Mouse (Mus musculus): ENCODE measurements around the gene Celf5. TPM values are rescaled to one million over a fixed set of nuclear protein-coding genes. Genes with fewer than 3 reads are reported as not detected.

Celf5 gene
- total and polyA plus RNA-seq, 2 experiments from 2014 or later: 0.07 TPM; not detected in 1

DNA sequence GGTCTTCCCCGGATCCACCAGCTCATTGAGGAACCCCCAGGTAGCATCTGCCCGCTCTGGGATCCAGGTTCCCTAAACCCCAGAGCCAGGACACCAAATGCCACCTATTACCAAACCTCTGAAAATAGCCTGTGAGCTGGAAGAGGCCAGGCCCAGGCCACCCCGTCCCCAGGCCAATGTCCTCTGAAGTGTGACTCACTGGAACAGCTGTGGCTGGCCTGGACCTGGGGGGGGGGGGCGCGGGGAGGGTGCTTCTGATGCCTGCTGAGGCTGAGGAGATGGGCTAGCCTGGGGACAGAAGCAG is 60.8 kb downstream of the Celf5 start:
- Histone ChIP-seq H3K27ac (ENCODE audit: low read depth) (no peak overlapping the region), H3K4me3 (ENCODE audit: low read depth, low read length) (no peak overlapping the region), H3K9ac (replicated peaks; ENCODE audit: low read depth, low read length) (no peak overlapping the region), H3K27me3 (ENCODE audit: control insufficient read depth, insufficient read depth, low read length) (no peaks in the 10 kb centered on the region), H3K9me3 (replicated peaks; ENCODE audit: control insufficient read depth, low read length) (no peaks in the 10 kb centered on the region), H3K4me2 (ENCODE audit: low read depth, low read length) (no peak overlapping the region), H3K36me3 (replicated peaks; ENCODE audit: control insufficient read depth, insufficient read depth, low read length) (peaks cover 17% of the 10 kb centered on the region), H3K4me1 (ENCODE audit: control insufficient read depth, insufficient read depth) (peaks cover 50% of the 10 kb centered on the region)
- no peak for DNase-seq (ENCODE audit: low spot score)
- TF ChIP-seq CTCF (IDR thresholded peaks at IDR 0.05; ENCODE audit: low read depth) (no peak), EP300 (IDR thresholded peaks at IDR 0.05; ENCODE audit: low read depth) (no peak)
- no peak for ATAC-seq (ENCODE audit: insufficient read depth, low read depth)
- 70% methylated on average over 5 of the region's 5 CpGs for WGBS

DNA sequence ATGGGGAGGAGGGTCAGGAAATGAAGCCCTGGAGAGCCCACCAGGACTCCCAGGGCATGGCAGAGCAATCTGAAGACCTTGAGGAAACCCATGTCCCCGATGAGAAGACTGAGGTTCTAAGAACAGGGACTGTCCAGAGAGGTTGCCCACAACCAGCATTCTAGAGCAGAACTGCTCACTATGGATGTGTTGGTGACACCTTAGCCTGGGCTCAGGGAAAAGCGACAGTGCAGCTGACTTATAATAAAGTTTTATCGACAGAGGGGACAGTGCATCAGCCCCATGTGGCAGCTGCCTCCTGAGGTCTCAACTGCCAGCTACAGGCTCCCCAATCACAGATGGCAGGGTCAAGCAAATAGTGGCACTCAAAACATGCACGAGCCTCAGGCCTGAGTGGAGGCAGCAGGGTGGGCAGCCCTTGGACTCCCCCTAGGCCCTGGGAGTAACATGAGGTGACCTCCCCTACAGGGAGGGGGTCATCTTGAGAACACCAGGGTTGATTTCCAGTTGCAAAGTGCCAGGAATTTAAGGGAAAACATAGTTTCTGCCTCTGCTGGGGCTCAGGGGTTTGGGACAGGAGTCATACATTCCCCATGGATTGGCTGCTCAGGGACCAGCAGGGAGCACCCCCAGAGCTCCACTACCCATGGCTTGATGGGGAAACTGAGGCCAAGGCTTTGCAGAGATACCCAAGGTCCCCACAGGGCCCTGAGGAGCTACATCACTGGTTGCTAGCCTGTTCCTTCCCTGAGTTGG is 61.3 kb downstream of the Celf5 start:
- Histone ChIP-seq H3K9ac (replicated peaks; ENCODE audit: low read depth, low read length) (no peak overlapping the region), H3K4me3 (ENCODE audit: low read depth, low read length) (no peak overlapping the region), H3K27ac (ENCODE audit: low read depth) (peak overlapping the region; percentile 22; the same call in 1 of the 2 replicates), H3K27me3 (ENCODE audit: control insufficient read depth, insufficient read depth, low read length) (no peaks in the 10 kb centered on the region), H3K4me2 (ENCODE audit: low read depth, low read length) (no peak overlapping the region), H3K9me3 (replicated peaks; ENCODE audit: control insufficient read depth, low read length) (no peaks in the 10 kb centered on the region), H3K4me1 (ENCODE audit: control insufficient read depth, insufficient read depth) (peaks cover 56% of the 10 kb centered on the region), H3K36me3 (replicated peaks; ENCODE audit: control insufficient read depth, insufficient read depth, low read length) (peaks cover 17% of the 10 kb centered on the region)
- TF ChIP-seq CTCF (IDR thresholded peaks at IDR 0.05; ENCODE audit: low read depth) (no peak), EP300 (IDR thresholded peaks at IDR 0.05; ENCODE audit: low read depth) (no peak)
- 73% methylated on average over 4 of the region's 4 CpGs for WGBS
- DNase-seq (ENCODE audit: low spot score) (no peak), ATAC-seq (ENCODE audit: insufficient read depth, low read depth) (no peak)

DNA sequence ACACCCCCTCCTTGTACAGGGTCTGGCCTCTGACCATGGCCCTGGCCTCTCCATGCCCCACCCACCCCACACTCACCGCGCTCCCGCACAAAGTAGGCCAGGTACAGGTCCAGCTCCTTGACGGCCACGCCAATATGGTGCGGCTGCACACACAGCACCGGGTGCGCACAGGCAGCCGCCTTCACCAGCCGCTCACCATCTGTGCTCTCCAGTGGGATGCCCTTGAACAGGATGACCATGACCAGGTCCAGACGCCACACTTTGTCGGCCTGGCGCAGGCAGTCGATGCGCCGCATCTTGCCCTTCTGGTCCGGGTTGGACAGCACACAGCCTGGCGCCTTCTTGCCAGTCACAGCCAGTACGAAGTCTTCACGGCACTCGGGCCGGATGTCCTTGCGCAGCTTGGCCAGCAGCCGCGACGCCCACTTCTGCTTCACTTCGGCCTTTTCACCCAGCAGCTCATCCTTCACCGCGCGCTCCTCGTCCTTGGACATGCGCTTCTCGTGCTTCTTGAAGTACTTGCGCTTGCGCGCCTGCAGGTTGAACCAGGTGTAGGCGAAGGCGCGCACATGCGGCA is 62.2 kb downstream of the Celf5 start:
- Histone ChIP-seq H3K36me3 (replicated peaks; ENCODE audit: control insufficient read depth, insufficient read depth, low read length) (peaks cover 17% of the 10 kb centered on the region), H3K9ac (replicated peaks; ENCODE audit: low read depth, low read length) (no peak overlapping the region), H3K4me3 (ENCODE audit: low read depth, low read length) (no peak overlapping the region), H3K4me2 (ENCODE audit: low read depth, low read length) (no peak overlapping the region), H3K9me3 (replicated peaks; ENCODE audit: control insufficient read depth, low read length) (no peaks in the 10 kb centered on the region), H3K4me1 (ENCODE audit: control insufficient read depth, insufficient read depth) (peaks cover 58% of the 10 kb centered on the region), H3K27ac (ENCODE audit: low read depth) (no peak overlapping the region), H3K27me3 (ENCODE audit: control insufficient read depth, insufficient read depth, low read length) (no peaks in the 10 kb centered on the region)
- ATAC-seq (ENCODE audit: insufficient read depth, low read depth) (no peak), DNase-seq (ENCODE audit: low spot score) (no peak)
- 89% methylated on average over 40 of the region's 40 CpGs for WGBS
- no peak for TF ChIP-seq CTCF (IDR thresholded peaks at IDR 0.05; ENCODE audit: low read depth)
- TF ChIP-seq EP300 (IDR thresholded peaks at IDR 0.05; ENCODE audit: low read depth): no peak

DNA sequence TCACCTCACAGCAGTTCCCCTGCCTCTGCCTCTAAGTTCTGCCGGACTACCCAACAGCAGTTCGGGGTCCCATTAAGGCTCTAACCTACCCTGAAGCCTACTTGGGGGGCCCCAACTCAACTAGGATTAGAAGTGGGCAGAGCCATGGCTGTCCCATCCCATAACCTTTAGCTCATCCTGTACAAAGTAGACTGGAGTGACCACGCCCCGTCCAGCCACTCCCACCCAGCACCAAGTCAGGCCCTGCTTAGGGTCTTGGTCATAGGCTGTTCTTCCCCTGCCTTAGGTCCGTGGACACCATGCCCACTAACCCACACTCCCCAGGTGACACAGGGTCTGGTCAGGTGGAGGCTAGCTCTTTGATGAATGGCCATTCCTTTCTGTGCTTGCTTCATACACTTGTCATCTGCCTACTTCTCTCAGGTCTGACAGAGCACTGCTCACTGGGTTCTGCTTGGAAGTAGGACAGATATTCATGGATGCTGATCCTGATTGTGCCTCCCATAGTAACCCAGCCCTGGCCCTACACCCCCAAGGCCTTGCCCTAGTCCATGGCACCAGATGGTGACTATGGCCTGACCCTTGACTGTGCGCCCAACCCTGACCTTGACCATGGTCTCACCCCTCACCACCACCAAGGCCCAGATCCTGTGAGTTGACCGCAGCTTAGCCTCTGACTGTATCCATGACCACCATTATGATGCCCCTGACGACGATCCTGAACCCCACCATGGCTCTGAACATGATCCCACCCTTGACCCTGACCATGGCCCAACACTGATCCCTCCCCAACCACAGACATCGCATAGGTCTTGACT is 63.2 kb downstream of the Celf5 start:
- 93% methylated on average over 10 of the region's 10 CpGs for WGBS
- no peaks in the 10 kb centered on the region for H3K27me3 ChIP-seq (ENCODE audit: control insufficient read depth, insufficient read depth, low read length)

DNA sequence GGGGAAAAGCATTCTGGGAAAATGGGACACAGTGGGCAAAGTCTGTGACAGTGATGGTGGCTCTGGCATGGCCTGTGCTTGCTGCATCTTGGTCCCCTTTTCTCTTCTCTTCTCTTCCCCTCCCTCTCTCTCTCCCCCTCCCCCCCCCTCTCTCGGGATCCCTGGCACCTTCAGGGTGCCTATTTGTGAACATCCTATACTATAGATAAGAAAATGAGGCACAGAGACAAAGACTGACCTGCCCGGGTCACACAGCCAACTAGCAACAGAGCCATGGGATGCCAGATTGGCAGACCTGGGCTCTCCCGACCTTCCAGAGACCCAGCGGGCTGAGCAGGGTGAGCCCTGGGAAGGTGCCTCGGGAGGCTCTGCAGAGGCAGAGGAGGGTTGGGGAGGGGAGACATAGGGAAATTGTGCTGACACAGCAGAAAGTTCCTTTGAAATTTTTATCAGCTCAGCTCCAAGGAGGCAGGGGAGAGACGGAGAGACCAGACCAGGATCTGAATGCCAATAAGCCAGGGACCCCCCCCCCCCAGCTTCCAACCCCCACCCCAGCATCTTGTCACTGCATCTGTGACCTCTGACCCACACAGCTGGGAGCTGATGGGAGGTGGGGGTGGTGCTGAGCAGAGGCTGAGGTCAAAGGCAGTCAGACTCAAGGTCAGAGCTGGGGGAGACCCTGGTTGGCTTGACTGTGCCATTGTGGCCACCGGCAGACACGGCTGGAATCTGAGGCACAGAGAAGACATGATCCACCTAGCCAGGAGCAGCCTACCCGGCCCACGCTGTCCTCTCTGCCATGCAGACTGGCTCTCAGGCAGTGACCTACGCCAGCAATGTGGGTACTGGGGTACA is 64.1 kb downstream of the Celf5 start:
- TF ChIP-seq EP300 (IDR thresholded peaks at IDR 0.05; ENCODE audit: low read depth) (no peak), CTCF (IDR thresholded peaks at IDR 0.05; ENCODE audit: low read depth) (no peak)
- ATAC-seq (ENCODE audit: insufficient read depth, low read depth) (no peak), DNase-seq (ENCODE audit: low spot score) (no peak)
- Histone ChIP-seq H3K27me3 (ENCODE audit: control insufficient read depth, insufficient read depth, low read length) (no peaks in the 10 kb centered on the region), H3K36me3 (replicated peaks; ENCODE audit: control insufficient read depth, insufficient read depth, low read length) (peaks cover 17% of the 10 kb centered on the region), H3K4me3 (ENCODE audit: low read depth, low read length) (no peak overlapping the region), H3K4me1 (ENCODE audit: control insufficient read depth, insufficient read depth) (peaks cover 65% of the 10 kb centered on the region), H3K9me3 (replicated peaks; ENCODE audit: control insufficient read depth, low read length) (no peaks in the 10 kb centered on the region), H3K27ac (ENCODE audit: low read depth) (no peak overlapping the region), H3K9ac (replicated peaks; ENCODE audit: low read depth, low read length) (0 out of 2 replicates have a peak overlapping the region, but pooled peaks have one; percentile 11), H3K4me2 (ENCODE audit: low read depth, low read length) (no peak overlapping the region)
- WGBS: 51% methylated on average over 11 of the region's 11 CpGs

More for the DNA sequence above, 63.2 kb downstream of the Celf5 start:
- H3K4me3 ChIP-seq (ENCODE audit: low read depth, low read length): no peak overlapping the region
- peaks cover 17% of the 10 kb centered on the region for H3K36me3 ChIP-seq (replicated peaks; ENCODE audit: control insufficient read depth, insufficient read depth, low read length)
- H3K27ac ChIP-seq (ENCODE audit: low read depth): no peak overlapping the region
- DNase-seq (ENCODE audit: low spot score): no peak
- H3K4me1 ChIP-seq (ENCODE audit: control insufficient read depth, insufficient read depth): peaks cover 60% of the 10 kb centered on the region
- TF ChIP-seq EP300 (IDR thresholded peaks at IDR 0.05; ENCODE audit: low read depth): no peak
- no peak for TF ChIP-seq CTCF (IDR thresholded peaks at IDR 0.05; ENCODE audit: low read depth)
- H3K9me3 ChIP-seq (replicated peaks; ENCODE audit: control insufficient read depth, low read length): no peaks in the 10 kb centered on the region
- no peak overlapping the region for H3K4me2 ChIP-seq (ENCODE audit: low read depth, low read length)
- no peak overlapping the region for H3K9ac ChIP-seq (replicated peaks; ENCODE audit: low read depth, low read length)
- ATAC-seq (ENCODE audit: insufficient read depth, low read depth): no peak
